Mouse (Mus musculus) midbrain, postnatal 0 days (tissue): ENCODE measurements at regions not wholly inside any gene's neighbourhood (a gene's known extent, or its start where the extent isn't known, plus 50 kb on each side); places are given as distances from the start of the nearest gene placed in this dataset.

ENCODE experiments used
- ATAC-seq: fragments of 200-750 bp; cut with Nextera tagmentation; 2 replicates; pipeline ENCODE4 v1.8.0; 2017; ENCODE audit warnings: moderate number of reproducible peaks, mild to moderate bottlenecking, moderate TSS enrichment, moderate library complexity; ENCODE audit not compliant: low FRiP score
- DNase-seq: peaks from one replicate; pipeline ENCODE4 v3.0.0-alpha.2; 2015; ENCODE audit warnings: low spot score
- H3K27ac ChIP-seq: fragments of 300-500 bp; sonication (generic); 2 replicates; pipeline ENCODE4 v1.5.1; 2014; ENCODE audit warnings: low read depth, mild to moderate bottlenecking, low read length, mixed read lengths
- H3K27me3 ChIP-seq: fragments of 300-500 bp; sonication (generic); 2 replicates; pipeline ENCODE4 v1.6.1; 2014; ENCODE audit warnings: low read length, control low read depth, mixed read lengths; ENCODE audit not compliant: insufficient read depth
- H3K36me3 ChIP-seq: fragments of 300-500 bp; sonication (generic); 2 replicates; pipeline ENCODE4 v1.6.1; 2014; ENCODE audit warnings: low read length, control low read depth, mixed read lengths; ENCODE audit not compliant: insufficient read depth
- H3K4me1 ChIP-seq: fragments of 300-500 bp; sonication (generic); 2 replicates; pipeline ENCODE4 v1.6.1; 2014; ENCODE audit warnings: mild to moderate bottlenecking, control low read depth, antibody characterized with exemption, low read length, mixed read lengths; ENCODE audit not compliant: insufficient read depth
- H3K4me2 ChIP-seq: fragments of 300-500 bp; sonication (generic); 2 replicates; pipeline ENCODE4 v1.6.1; 2014; ENCODE audit warnings: low read depth, mild to moderate bottlenecking, low read length, mixed read lengths; ENCODE audit not compliant: poor library complexity, severe bottlenecking
- H3K4me3 ChIP-seq: fragments of 300-500 bp; sonication (generic); 2 replicates; pipeline ENCODE4 v1.5.1; 2014; ENCODE audit warnings: low read depth, mild to moderate bottlenecking, low read length, moderate library complexity
- H3K9ac ChIP-seq: fragments of 300-500 bp; sonication (generic); replicated peaks from 2 replicates; pipeline ENCODE4 v1.6.1; 2014; ENCODE audit warnings: mild to moderate bottlenecking, low read length, moderate library complexity, mixed read lengths; ENCODE audit not compliant: poor library complexity, severe bottlenecking
- H3K9me3 ChIP-seq: fragments of 300-500 bp; sonication (generic); 2 replicates; pipeline ENCODE4 v1.6.1; 2016; ENCODE audit warnings: low read length, control low read depth
- CTCF ChIP-seq: IDR thresholded peaks from 2 replicates; pipeline ENCODE4 v1.5.1; 2016; ENCODE audit warnings: antibody characterized with exemption, mild to moderate bottlenecking
- WGBS: fragments of 180-500 bp; shearing (Covaris S2); extraction: QIAGEN DNeasy Blood & Tissue Kit; methylation state at CpG from one replicate; pipeline ENCODE4 v1.1.7; 2014; 5-methylcytosine and 5-hydroxymethylcytosine counted together

DNA sequence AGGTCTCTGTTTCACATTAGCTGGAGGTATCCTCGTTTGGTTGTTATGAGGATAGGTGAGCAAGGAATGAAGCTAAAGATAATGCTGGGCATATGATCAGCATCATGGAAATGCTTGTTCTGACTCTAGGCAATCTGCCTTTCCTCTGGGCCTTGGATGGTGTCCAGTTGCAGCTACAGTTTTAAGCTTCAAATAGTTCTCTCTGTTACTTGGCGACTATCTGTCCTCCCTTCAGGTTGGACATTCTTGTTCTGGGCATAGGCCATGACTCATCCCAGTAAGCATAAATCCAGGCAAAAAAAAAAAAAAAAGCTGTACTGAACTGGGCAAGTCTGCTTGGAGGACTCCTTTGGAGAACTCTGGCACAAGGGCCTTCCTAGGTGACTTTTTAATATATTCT is 776.9 kb downstream of the Kcnma1 start:
- H3K27ac ChIP-seq: no peak overlapping the region
- H3K4me2 ChIP-seq: no peak overlapping the region
- ATAC-seq (no peak), DNase-seq (no peak)
- no peaks in the 10 kb centered on the region for H3K9me3 ChIP-seq
- no peak for TF ChIP-seq CTCF
- no peak overlapping the region for H3K4me3 ChIP-seq
- no peaks in the 10 kb centered on the region for H3K4me1 ChIP-seq
- WGBS: 92% methylated on average over 2 of the region's 2 CpGs
- H3K36me3 ChIP-seq: no peaks in the 10 kb centered on the region
- no peaks in the 10 kb centered on the region for H3K27me3 ChIP-seq
- H3K9ac ChIP-seq: no peak overlapping the region

DNA sequence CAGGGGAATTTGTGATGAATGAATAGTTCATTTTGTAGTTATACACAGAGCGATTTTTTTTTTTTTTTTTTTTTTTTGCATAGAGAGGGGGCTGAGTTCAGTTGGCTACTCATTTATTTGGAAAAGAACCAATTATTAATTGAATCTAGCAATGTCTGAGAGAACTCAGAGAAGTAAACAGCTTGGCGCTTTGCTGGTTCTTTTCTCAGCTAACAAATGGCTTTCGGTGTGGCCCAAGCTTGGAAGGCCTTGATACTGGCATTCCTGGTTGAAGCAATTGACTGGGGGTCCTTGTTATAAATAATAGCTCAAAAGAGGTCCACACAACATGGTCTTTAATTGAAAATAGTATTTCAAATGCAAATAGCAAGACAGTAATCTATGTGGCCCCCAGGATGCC is 815.6 kb downstream of the Kcnma1 start:
- no peaks in the 10 kb centered on the region for H3K4me1 ChIP-seq
- ATAC-seq: no peak
- no peak overlapping the region for H3K4me2 ChIP-seq
- 68% methylated on average over 3 of the region's 3 CpGs for WGBS
- H3K4me3 ChIP-seq: no peak overlapping the region
- H3K27ac ChIP-seq: no peak overlapping the region
- H3K9me3 ChIP-seq: no peaks in the 10 kb centered on the region
- DNase-seq: peak; percentile 34
- no peak overlapping the region for H3K9ac ChIP-seq
- no peaks in the 10 kb centered on the region for H3K36me3 ChIP-seq
- no peak for TF ChIP-seq CTCF
- H3K27me3 ChIP-seq: no peaks in the 10 kb centered on the region

- Histone ChIP-seq H3K4me2 (no peak overlapping the region), H3K9ac (no peak overlapping the region), H3K27me3 (no peaks in the 10 kb centered on the region), H3K9me3 (no peaks in the 10 kb centered on the region), H3K4me3 (no peak overlapping the region), H3K36me3 (no peaks in the 10 kb centered on the region), H3K4me1 (no peaks in the 10 kb centered on the region), H3K27ac (no peak overlapping the region)
- DNase-seq (no peak), ATAC-seq (no peak)
- 62% methylated on average over 7 of the region's 7 CpGs for WGBS
- TF ChIP-seq CTCF: no peak
These were observed 819.4 kb downstream of the Kcnma1 start for GRCm38 (mm10) chr14:23194569-23195529.

- Histone ChIP-seq H3K4me2 (no peak overlapping the region), H3K36me3 (no peaks in the 10 kb centered on the region), H3K4me3 (no peak overlapping the region), H3K27me3 (no peaks in the 10 kb centered on the region), H3K27ac (no peak overlapping the region), H3K9ac (no peak overlapping the region), H3K4me1 (no peaks in the 10 kb centered on the region), H3K9me3 (no peaks in the 10 kb centered on the region)
- TF ChIP-seq CTCF: no peak
- no peak for DNase-seq
- 55% methylated on average over 3 of the region's 3 CpGs for WGBS
- no peak for ATAC-seq
These were observed 821.7 kb downstream of the Kcnma1 start for GRCm38 (mm10) chr14:23192566-23192965.

DNA sequence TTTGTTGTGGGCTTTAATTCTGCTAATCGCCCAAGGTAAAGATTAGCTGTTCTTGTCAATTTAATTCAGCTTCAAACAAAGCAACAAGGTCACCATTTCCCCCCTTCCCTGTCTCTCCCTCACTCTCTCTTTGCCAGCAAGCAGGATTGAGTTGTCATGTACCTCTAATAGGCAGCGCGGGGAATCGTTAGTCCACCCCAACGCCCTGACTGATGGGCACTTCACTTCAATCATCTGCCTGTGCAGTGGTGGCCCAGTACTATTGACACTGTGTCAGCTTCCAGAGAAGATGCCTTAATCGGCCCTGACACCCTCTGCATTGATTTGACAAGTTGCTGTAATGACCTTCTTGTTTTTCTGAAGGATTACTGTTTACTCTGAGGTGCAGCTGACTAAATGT is 828.9 kb downstream of the Kcnma1 start:
- H3K27ac ChIP-seq: no peak overlapping the region
- H3K9me3 ChIP-seq: no peaks in the 10 kb centered on the region
- no peak for TF ChIP-seq CTCF
- no peak overlapping the region for H3K9ac ChIP-seq
- H3K27me3 ChIP-seq: no peaks in the 10 kb centered on the region
- peaks cover 3% of the 10 kb centered on the region for H3K4me1 ChIP-seq
- H3K4me3 ChIP-seq: no peak overlapping the region
- no peak overlapping the region for H3K4me2 ChIP-seq
- DNase-seq (peak; percentile 19), ATAC-seq (no peak)
- H3K36me3 ChIP-seq: no peaks in the 10 kb centered on the region
- 30% methylated on average over 6 of the region's 6 CpGs for WGBS

DNA sequence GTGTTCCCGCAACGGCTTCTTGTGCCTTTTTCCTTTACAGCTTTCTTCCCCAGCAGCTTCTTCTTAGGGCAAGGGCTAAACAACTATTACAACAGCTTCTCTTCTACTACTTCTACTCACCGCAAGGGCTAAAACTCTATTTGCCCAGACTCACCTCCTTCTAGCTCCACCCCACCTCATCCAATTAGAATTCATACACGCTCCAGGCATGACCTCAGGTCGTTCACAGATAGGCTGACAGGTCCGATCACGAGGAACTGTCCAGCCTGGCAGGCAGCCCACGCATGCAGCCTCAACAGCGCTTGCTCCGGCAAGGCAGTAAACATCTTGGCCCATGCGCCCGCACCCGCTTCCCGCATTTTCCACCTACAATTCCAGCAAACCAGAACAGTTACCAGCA is 844.9 kb downstream of the Kcnma1 start:
- Histone ChIP-seq H3K9ac (no peak overlapping the region), H3K27ac (no peak overlapping the region), H3K4me2 (no peak overlapping the region), H3K4me3 (no peak overlapping the region), H3K27me3 (no peaks in the 10 kb centered on the region), H3K9me3 (no peaks in the 10 kb centered on the region), H3K36me3 (no peaks in the 10 kb centered on the region), H3K4me1 (no peaks in the 10 kb centered on the region)
- no peak for DNase-seq
- no peak for ATAC-seq
- 87% methylated on average over 14 of the region's 14 CpGs for WGBS
- TF ChIP-seq CTCF: no peak
